In genomic region chr10:75932891-75933290, GRCm38 (mm10) we compare ENCODE assay signal across 8 mouse cellular contexts. TPM values are rescaled to one million over a fixed set of nuclear protein-coding genes. Genes with fewer than 3 reads are reported as not detected.
DNase-seq lines count a peak whose midpoint lies in the region; ATAC-seq lines count a peak whose summit lies in the region.

Gene Chchd10 (plus strand): TSS chr10:75933130.

- peak within 1 kb of the TSS; percentile 45 for H3K4me3 ChIP-seq in neural tube, embryonic 11.5 days (ENCODE audit: low read depth, low read length)
- H3K4me3 ChIP-seq in embryonic facial prominence, embryonic 11.5 days (ENCODE audit: low read depth, low read length): peak within 1 kb of the TSS; percentile 64
- H3K4me3 ChIP-seq in heart, embryonic 11.5 days (ENCODE audit: low read depth, low read length): peak within 1 kb of the TSS; percentile 65
- peak within 1 kb of the TSS; percentile 51 for H3K4me3 ChIP-seq in neural tube, embryonic 13.5 days

- DNase-seq in neural tube, embryonic 11.5 days (ENCODE audit: low spot score): no peak
- DNase-seq in neural tube, embryonic 10.5 days (ENCODE audit: extremely low spot score, low spot score): no peak
- DNase-seq in embryonic facial prominence, embryonic 11.5 days (ENCODE audit: low spot score): no peak
- DNase-seq in left cerebral cortex, adult 8-10 months (ENCODE audit: low spot score in 2 of 2): no peak
- DNase-seq in lung, postnatal 25 days (ENCODE audit: low spot score): no peak

- 27% methylated on average over 6 of the region's 6 CpGs for WGBS in neural tube, embryonic 11.5 days
- WGBS in embryonic facial prominence, embryonic 11.5 days: 20% methylated on average over 6 of the region's 6 CpGs
- WGBS in heart, embryonic 11.5 days (ENCODE audit: insufficient replicate concordance): 33% methylated on average over 6 of the region's 6 CpGs
- 23% methylated on average over 6 of the region's 6 CpGs for WGBS in neural tube, embryonic 13.5 days

- no peaks in the 10 kb centered on the region for H3K36me3 ChIP-seq in neural tube, embryonic 11.5 days (ENCODE audit: control insufficient read depth, insufficient read depth, low read length)
- no peaks in the 10 kb centered on the region for H3K36me3 ChIP-seq in embryonic facial prominence, embryonic 11.5 days (replicated peaks; ENCODE audit: control insufficient read depth, insufficient read depth, low read depth, low read length)
- H3K36me3 ChIP-seq in heart, embryonic 11.5 days (ENCODE audit: control insufficient read depth, insufficient read depth, low read length): no peaks in the 10 kb centered on the region
- peaks cover 5% of the 10 kb centered on the region; the same call in 1 of the 2 replicates for H3K36me3 ChIP-seq in neural tube, embryonic 13.5 days

- H3K27me3 ChIP-seq in neural tube, embryonic 11.5 days (ENCODE audit: control insufficient read depth, insufficient read depth, low read length): peaks cover 25% of the 10 kb centered on the region
- peaks cover 17% of the 10 kb centered on the region for H3K27me3 ChIP-seq in embryonic facial prominence, embryonic 11.5 days (ENCODE audit: control insufficient read depth, insufficient read depth, low read length)
- peaks cover 37% of the 10 kb centered on the region for H3K27me3 ChIP-seq in heart, embryonic 11.5 days (ENCODE audit: control insufficient read depth, insufficient read depth, low read length)
- peaks cover 36% of the 10 kb centered on the region for H3K27me3 ChIP-seq in neural tube, embryonic 13.5 days

- H3K4me2 ChIP-seq in neural tube, embryonic 11.5 days (ENCODE audit: low read depth): peak within 1 kb of the TSS; percentile 89
- peak within 1 kb of the TSS; percentile 96 for H3K4me2 ChIP-seq in embryonic facial prominence, embryonic 11.5 days (ENCODE audit: low read depth, low read length)
- peak within 1 kb of the TSS; percentile 96 for H3K4me2 ChIP-seq in heart, embryonic 11.5 days
- peak within 1 kb of the TSS; percentile 92 for H3K4me2 ChIP-seq in neural tube, embryonic 13.5 days

- H3K4me1 ChIP-seq in neural tube, embryonic 11.5 days (ENCODE audit: control insufficient read depth, insufficient read depth, low read length): peaks cover 17% of the 10 kb centered on the region
- H3K4me1 ChIP-seq in embryonic facial prominence, embryonic 11.5 days (ENCODE audit: control insufficient read depth, insufficient read depth, low read length): peaks cover 8% of the 10 kb centered on the region
- H3K4me1 ChIP-seq in heart, embryonic 11.5 days (ENCODE audit: control insufficient read depth, insufficient read depth, low read length): peaks cover 18% of the 10 kb centered on the region
- H3K4me1 ChIP-seq in neural tube, embryonic 13.5 days (replicated peaks): peaks cover 51% of the 10 kb centered on the region

- H3K27ac ChIP-seq in neural tube, embryonic 11.5 days (ENCODE audit: low read depth, low read length): no peak within 1 kb of the TSS
- H3K27ac ChIP-seq in embryonic facial prominence, embryonic 11.5 days (replicated peaks; ENCODE audit: low read depth, low read length): 0 out of 2 replicates have a peak within 1 kb of the TSS, but pooled peaks have one; percentile 49
- peak within 1 kb of the TSS; percentile 22; the same call in 1 of the 2 replicates for H3K27ac ChIP-seq in heart, embryonic 11.5 days (ENCODE audit: low read depth, low read length)
- H3K27ac ChIP-seq in neural tube, embryonic 13.5 days (replicated peaks): peak within 1 kb of the TSS; percentile 59

- H3K9me3 ChIP-seq in neural tube, embryonic 11.5 days (ENCODE audit: control insufficient read depth, low read length): no peaks in the 10 kb centered on the region
- no peaks in the 10 kb centered on the region for H3K9me3 ChIP-seq in embryonic facial prominence, embryonic 11.5 days (replicated peaks; ENCODE audit: control insufficient read depth, low read length)
- H3K9me3 ChIP-seq in heart, embryonic 11.5 days (replicated peaks; ENCODE audit: control insufficient read depth, low read length): no peaks in the 10 kb centered on the region
- no peaks in the 10 kb centered on the region for H3K9me3 ChIP-seq in neural tube, embryonic 13.5 days

- H3K9ac ChIP-seq in neural tube, embryonic 11.5 days (ENCODE audit: low read length): peak within 1 kb of the TSS; percentile 79
- H3K9ac ChIP-seq in embryonic facial prominence, embryonic 11.5 days (replicated peaks; ENCODE audit: low read length): peak within 1 kb of the TSS; percentile 93
- H3K9ac ChIP-seq in heart, embryonic 11.5 days (ENCODE audit: low read depth, low read length): peak within 1 kb of the TSS; percentile 89
- peak within 1 kb of the TSS; percentile 85 for H3K9ac ChIP-seq in neural tube, embryonic 13.5 days

- ATAC-seq in neural tube, embryonic 11.5 days (ENCODE audit: insufficient read depth, low FRiP score, low TSS enrichment): no peak
- no peak for ATAC-seq in embryonic facial prominence, embryonic 11.5 days (replicated peaks; ENCODE audit: insufficient number of reproducible peaks, low FRiP score, low TSS enrichment, low read depth)
- no peak for ATAC-seq in heart, embryonic 11.5 days (replicated peaks; ENCODE audit: insufficient number of reproducible peaks, low FRiP score, low TSS enrichment)
- no peak for ATAC-seq in neural tube, embryonic 13.5 days (ENCODE audit: low read depth)
- no peak for ATAC-seq in frontal cortex, adult (ENCODE audit: low TSS enrichment)

RNA-seq across cellular contexts. Expression of gene Chchd10, which starts in this region (rescaled TPM):
- polyA plus RNA-seq in neural tube, embryonic 11.5 days (2014; fragmentation: Nextera tagmentation; extraction: Ambion mirVana): 9.9 and 11.7 TPM in 2 replicates
- polyA plus RNA-seq in embryonic facial prominence, embryonic 11.5 days (2014; fragmentation: Nextera tagmentation; extraction: Ambion mirVana): 8.7 and 8.8 TPM in 2 replicates
- polyA plus RNA-seq in heart, embryonic 11.5 days (2014; fragmentation: Nextera tagmentation; extraction: Ambion mirVana): 414 and 441 TPM in 2 replicates
- total RNA-seq in left cerebral cortex, adult 8-10 months (2022): 100 to 1,000 TPM; 356 to 427 (median 392) TPM
- polyA plus RNA-seq in neural tube, embryonic 13.5 days (2015; fragmentation: Nextera tagmentation; extraction: Ambion mirVana): 46.4 and 54.4 TPM in 2 replicates
